18 mouse cellular contexts compared by ENCODE assay signal in genomic region chr9:71586408-71586807, GRCm38 (mm10). TPM values are rescaled to one million over a fixed set of nuclear protein-coding genes. Genes with fewer than 3 reads are reported as not detected.
DNase-seq lines count a peak whose midpoint lies in the region; ATAC-seq and TF ChIP-seq lines count a peak whose summit lies in the region.
"Had no signal": no experiment of that assay in that cellular context is flagged by ENCODE, and none has a peak within 500 bp of the region (broad histone marks: within the 10 kb centered on the region; RNA-seq: fewer than 3 reads in every experiment).

No protein-coding gene starts in this region.

- no peak overlapping the region for H3K9ac ChIP-seq in heart, postnatal 0 days (replicated peaks; ENCODE audit: low read depth, low read length)
- H3K9ac ChIP-seq in midbrain, embryonic 16.5 days (ENCODE audit: low read depth, low read length) = no peak overlapping the region
- H3K9ac ChIP-seq: embryonic facial prominence, embryonic 15.5 days; heart, embryonic 12.5 days; neural tube, embryonic 13.5 days had no signal

- ATAC-seq in heart, postnatal 0 days (ENCODE audit: insufficient read depth, low read depth) = no peak
- no peak for ATAC-seq in midbrain, embryonic 16.5 days

- H3K4me3 ChIP-seq in heart, postnatal 0 days (ENCODE audit: low read depth, low read length) = no peak overlapping the region
- H3K4me3 ChIP-seq in midbrain, embryonic 16.5 days (ENCODE audit: low read depth, low read length) = no peak overlapping the region
- H3K4me3 ChIP-seq: embryonic facial prominence, embryonic 15.5 days; heart, embryonic 12.5 days; limb, embryonic 10.5 days; midbrain, embryonic 10.5 days; neural tube, embryonic 13.5 days had no signal

- peak overlapping the region; percentile 11; the same call in 1 of the 2 replicates for H3K27ac ChIP-seq in heart, postnatal 0 days (ENCODE audit: low read depth)
- no peak overlapping the region for H3K27ac ChIP-seq in midbrain, embryonic 16.5 days (ENCODE audit: low read length)
- H3K27ac ChIP-seq: embryonic facial prominence, embryonic 15.5 days; limb, embryonic 10.5 days; midbrain, embryonic 10.5 days; neural tube, embryonic 13.5 days had no signal

- H3K36me3 ChIP-seq in heart, postnatal 0 days (replicated peaks; ENCODE audit: control insufficient read depth, insufficient read depth, low read length) = peaks cover 48% of the 10 kb centered on the region
- no peaks in the 10 kb centered on the region for H3K36me3 ChIP-seq in midbrain, embryonic 16.5 days (ENCODE audit: control insufficient read depth, insufficient read depth, low read length)
- H3K36me3 ChIP-seq: embryonic facial prominence, embryonic 15.5 days; limb, embryonic 10.5 days; midbrain, embryonic 10.5 days; neural tube, embryonic 13.5 days had no signal

- TF ChIP-seq CTCF in heart, postnatal 0 days (IDR thresholded peaks at IDR 0.05; ENCODE audit: low read depth) = no peak

- DNase-seq in heart, postnatal 0 days (ENCODE audit: low spot score) = no peak
- DNase-seq in heart, adult 8-10 months (ENCODE audit: low spot score) = no peak
- DNase-seq in urinary bladder, postnatal 36 days (ENCODE audit: low spot score in 2 of 2) = peak; percentile 61 to 70
- no peak for DNase-seq in urinary bladder, postnatal 4 days (ENCODE audit: low spot score in 2 of 2)
- DNase-seq in lung, postnatal 25 days (ENCODE audit: low spot score) = peak; percentile 64
- DNase-seq in testis, postnatal 14 days (ENCODE audit: low spot score) = no peak
- DNase-seq: cerebellum, adult 9-11 months; embryo, embryonic 11 days; gastrocnemius, postnatal 36 days; right cerebral cortex, postnatal 25 days had no signal

- no peaks in the 10 kb centered on the region; the same call in 1 of the 2 replicates for H3K9me3 ChIP-seq in heart, postnatal 0 days (replicated peaks; ENCODE audit: control insufficient read depth, low read length)
- no peaks in the 10 kb centered on the region; the same call in 1 of the 2 replicates for H3K9me3 ChIP-seq in midbrain, embryonic 16.5 days (replicated peaks; ENCODE audit: control insufficient read depth, low read length, poor library complexity, severe bottlenecking)
- H3K9me3 ChIP-seq: embryonic facial prominence, embryonic 15.5 days; limb, embryonic 10.5 days had no signal

- H3K4me2 ChIP-seq in heart, postnatal 0 days (ENCODE audit: low read depth, low read length) = no peak overlapping the region
- no peak overlapping the region for H3K4me2 ChIP-seq in midbrain, embryonic 16.5 days (ENCODE audit: low read length)
- H3K4me2 ChIP-seq: embryonic facial prominence, embryonic 15.5 days; heart, embryonic 12.5 days; liver, embryonic 11.5 days; neural tube, embryonic 13.5 days had no signal

- peaks cover 53% of the 10 kb centered on the region for H3K4me1 ChIP-seq in heart, postnatal 0 days (ENCODE audit: control insufficient read depth, insufficient read depth)
- no peaks in the 10 kb centered on the region for H3K4me1 ChIP-seq in midbrain, embryonic 16.5 days (ENCODE audit: control insufficient read depth, insufficient read depth, low read length)
- H3K4me1 ChIP-seq: embryonic facial prominence, embryonic 15.5 days; limb, embryonic 10.5 days had no signal

- no peak for TF ChIP-seq EP300 in heart, postnatal 0 days (IDR thresholded peaks at IDR 0.05; ENCODE audit: low read depth)

- H3K27me3 ChIP-seq in heart, postnatal 0 days (ENCODE audit: control insufficient read depth, insufficient read depth, low read length) = no peaks in the 10 kb centered on the region
- no peaks in the 10 kb centered on the region; the same call in 1 of the 2 replicates for H3K27me3 ChIP-seq in midbrain, embryonic 16.5 days (ENCODE audit: control insufficient read depth, insufficient read depth, low read depth, low read length)
- H3K27me3 ChIP-seq: CH12.LX; embryonic facial prominence, embryonic 15.5 days; heart, embryonic 12.5 days had no signal

- WGBS in heart, postnatal 0 days = 32% methylated on average over 3 of the region's 3 CpGs
- 64% methylated on average over 3 of the region's 3 CpGs for WGBS in midbrain, embryonic 16.5 days

RNA-seq across cellular contexts. Expression of gene Myzap, which starts 5.8 kb away (rescaled TPM):
- total RNA-seq in heart, postnatal 0 days (2014; rRNA removed; ENCODE audit: low replicate concordance) = 196 and 240 TPM in 2 replicates
- 301 and 341 TPM in 2 replicates for polyA plus RNA-seq in heart, postnatal 0 days (2015; fragmentation: Nextera tagmentation; extraction: Ambion mirVana)
- total RNA-seq in heart, adult 8-10 months (2022) = 100 to 1,000 TPM; 373 to 483 (median 430) TPM
- polyA plus RNA-seq in midbrain, embryonic 16.5 days (2015; fragmentation: Nextera tagmentation; extraction: Ambion mirVana) = 2.5 and 2.6 TPM in 2 replicates

Comparison
In these comparisons a context has a peak if more than half of its experiments do, and no peak if none do; other contexts are left out.
1. DNase-seq: peak in urinary bladder, postnatal 36 days (2 of 2) and lung, postnatal 25 days (single experiment); none in heart, postnatal 0 days (single experiment), heart, adult 8-10 months (single experiment), urinary bladder, postnatal 4 days (0 of 2) and testis, postnatal 14 days (single experiment).